Mouse (Mus musculus): ENCODE data around the gene Ptcd1. TPM values are rescaled to one million over a fixed set of nuclear protein-coding genes. Genes with fewer than 3 reads are reported as not detected.
"Not testable (repeated sequence)": the region's sequence is repeated elsewhere in the genome, so short reads cannot be mapped to it uniquely, and the experiment has no call there.

Ptcd1 gene
- polyA plus RNA-seq, 1 experiment from 2014 or later, result 11.9 TPM

GRCm38 (mm10) chr5:145161361-145161760 is 5.5 kb downstream of the Ptcd1 start:
- H3K27ac ChIP-seq, result no peak overlapping the region
- no peak overlapping the region for H3K4me2 ChIP-seq
- 93% methylated on average over 14 of the region's 14 CpGs for WGBS
- peaks cover 50% of the 10 kb centered on the region for H3K36me3 ChIP-seq
- H3K4me1 ChIP-seq (replicated peaks), result peaks cover 17% of the 10 kb centered on the region
- no peak overlapping the region for H3K4me3 ChIP-seq
- H3K9ac ChIP-seq, result no peak overlapping the region
- H3K9me3 ChIP-seq (replicated peaks), result no peaks in the 10 kb centered on the region
- H3K27me3 ChIP-seq, result no peaks in the 10 kb centered on the region
- no peak for ATAC-seq (replicated peaks; ENCODE audit: insufficient number of reproducible peaks, insufficient read depth, low FRiP score, low read depth)

GRCm38 (mm10) chr5:145152690-145153089 is 14.2 kb downstream of the Ptcd1 start:
- H3K4me3 ChIP-seq, result no peak overlapping the region
- no peak overlapping the region for H3K4me2 ChIP-seq
- peaks cover 88% of the 10 kb centered on the region for H3K36me3 ChIP-seq
- no peaks in the 10 kb centered on the region for H3K4me1 ChIP-seq (replicated peaks)
- no peak for ATAC-seq (replicated peaks; ENCODE audit: insufficient number of reproducible peaks, insufficient read depth, low FRiP score, low read depth)
- no peak overlapping the region for H3K9ac ChIP-seq
- H3K27me3 ChIP-seq, result no peaks in the 10 kb centered on the region
- H3K27ac ChIP-seq, result no peak overlapping the region
- WGBS, result 88% methylated on average over 5 of the region's 5 CpGs
- H3K9me3 ChIP-seq (replicated peaks), result no peaks in the 10 kb centered on the region

- Histone ChIP-seq H3K4me3 (no peak overlapping the region), H3K9ac (no peak overlapping the region), H3K9me3 (replicated peaks) (no peaks in the 10 kb centered on the region), H3K36me3 (peaks cover 99% of the 10 kb centered on the region), H3K4me2 (no peak overlapping the region), H3K27ac (no peak overlapping the region), H3K4me1 (replicated peaks) (no peaks in the 10 kb centered on the region), H3K27me3 (no peaks in the 10 kb centered on the region)
- WGBS, result 72% methylated on average over 6 of the region's 6 CpGs
- no peak for ATAC-seq (replicated peaks; ENCODE audit: insufficient number of reproducible peaks, insufficient read depth, low FRiP score, low read depth)
Observed at GRCm38 (mm10) chr5:145149294-145149693, 17.6 kb downstream of the Ptcd1 start.

- no peak overlapping the region for H3K9ac ChIP-seq
- no peak for ATAC-seq (replicated peaks; ENCODE audit: insufficient number of reproducible peaks, insufficient read depth, low FRiP score, low read depth)
- H3K4me3 ChIP-seq, result no peak overlapping the region
- no peaks in the 10 kb centered on the region for H3K27me3 ChIP-seq
- H3K36me3 ChIP-seq, result peaks cover 99% of the 10 kb centered on the region
- H3K4me2 ChIP-seq, result no peak overlapping the region
- no peak overlapping the region for H3K27ac ChIP-seq
- 86% methylated on average over 5 of the region's 5 CpGs for WGBS
- no peaks in the 10 kb centered on the region for H3K4me1 ChIP-seq (replicated peaks)
- H3K9me3 ChIP-seq (replicated peaks), result no peaks in the 10 kb centered on the region
Observed at GRCm38 (mm10) chr5:145147748-145148147, 19.2 kb downstream of the Ptcd1 start.

- Histone ChIP-seq H3K36me3 (peaks cover 56% of the 10 kb centered on the region), H3K27me3 (no peaks in the 10 kb centered on the region), H3K4me1 (replicated peaks) (peaks cover 30% of the 10 kb centered on the region), H3K27ac (peak overlapping the region; percentile 92), H3K9me3 (replicated peaks) (no peaks in the 10 kb centered on the region), H3K4me3 (peak overlapping the region; percentile 83), H3K9ac (peak overlapping the region; percentile 88), H3K4me2 (peak overlapping the region; percentile 75)
- under 1% methylated on average over 18 of the region's 18 CpGs for WGBS
- no peak for ATAC-seq (replicated peaks; ENCODE audit: insufficient number of reproducible peaks, insufficient read depth, low FRiP score, low read depth)
Observed at GRCm38 (mm10) chr5:145140611-145141010, 26.3 kb downstream of the Ptcd1 start.

GRCm38 (mm10) chr5:145139571-145140519 is 27.1 kb downstream of the Ptcd1 start, which contains the start of the genes Pdap1 and Bud31:
Gene Pdap1, minus strand, starts transcription at chr5:145140238.
Gene Bud31, plus strand, starts transcription at chr5:145140362.
- Histone ChIP-seq H3K4me1 (replicated peaks) (peaks cover 30% of the 10 kb centered on the region), H3K4me2 (peak within 1 kb of the TSS; percentile 75), H3K9me3 (replicated peaks) (no peaks in the 10 kb centered on the region), H3K36me3 (peaks cover 56% of the 10 kb centered on the region), H3K4me3 (peak within 1 kb of the TSS; percentile 83), H3K27me3 (no peaks in the 10 kb centered on the region), H3K9ac (peak within 1 kb of the TSS; percentile 88), H3K27ac (peak within 1 kb of the TSS; percentile 92)
- peak; percentile 91 for ATAC-seq (replicated peaks; ENCODE audit: insufficient number of reproducible peaks, insufficient read depth, low FRiP score, low read depth)
- WGBS, result under 1% methylated on average over 81 of the region's 84 CpGs

GRCm38 (mm10) chr5:145138836-145139235 is 28.1 kb downstream of the Ptcd1 start:
- ATAC-seq (replicated peaks; ENCODE audit: insufficient number of reproducible peaks, insufficient read depth, low FRiP score, low read depth), result no peak
- WGBS, result 8% methylated on average over 6 of the region's 6 CpGs
- Histone ChIP-seq H3K9me3 (replicated peaks) (no peaks in the 10 kb centered on the region), H3K27me3 (no peaks in the 10 kb centered on the region), H3K4me2 (peak overlapping the region; percentile 75), H3K4me1 (replicated peaks) (peaks cover 30% of the 10 kb centered on the region), H3K36me3 (peaks cover 56% of the 10 kb centered on the region), H3K9ac (peak overlapping the region; percentile 88), H3K4me3 (peak overlapping the region; percentile 83), H3K27ac (no peak overlapping the region)

GRCm38 (mm10) chr5:145133275-145133674 is 33.6 kb downstream of the Ptcd1 start:
- H3K36me3 ChIP-seq, result peaks cover 80% of the 10 kb centered on the region

GRCm38 (mm10) chr5:145130995-145131394 is 35.9 kb downstream of the Ptcd1 start:
- Histone ChIP-seq H3K4me3 (no peak overlapping the region), H3K4me1 (replicated peaks) (0 out of 2 replicates have a peak, but pooled peaks cover 9% of the 10 kb centered on the region), H3K4me2 (no peak overlapping the region), H3K9ac (no peak overlapping the region), H3K9me3 (replicated peaks) (no peaks in the 10 kb centered on the region), H3K36me3 (peaks cover 88% of the 10 kb centered on the region), H3K27ac (0 out of 2 replicates have a peak overlapping the region, but pooled peaks have one; percentile 49), H3K27me3 (no peaks in the 10 kb centered on the region)
- WGBS, result 94% methylated on average over 3 of the region's 3 CpGs
- ATAC-seq (replicated peaks; ENCODE audit: insufficient number of reproducible peaks, insufficient read depth, low FRiP score, low read depth), result no peak

More at GRCm38 (mm10) chr5:145133275-145133674, 33.6 kb downstream of the Ptcd1 start:
- not testable (repeated sequence) for H3K9me3 ChIP-seq (replicated peaks); H3K27ac ChIP-seq; ATAC-seq (replicated peaks; ENCODE audit: insufficient number of reproducible peaks, insufficient read depth, low FRiP score, low read depth); H3K4me3 ChIP-seq; H3K27me3 ChIP-seq; H3K9ac ChIP-seq; H3K4me2 ChIP-seq
- peaks cover 18% of the 10 kb centered on the region for H3K4me1 ChIP-seq (replicated peaks)
- WGBS, result 86% methylated on average over 6 of the region's 6 CpGs

- Histone ChIP-seq H3K9me3 (replicated peaks) (no peaks in the 10 kb centered on the region), H3K4me3 (no peak overlapping the region), H3K4me2 (no peak overlapping the region), H3K4me1 (replicated peaks) (0 out of 2 replicates have a peak, but pooled peaks cover 9% of the 10 kb centered on the region), H3K27me3 (no peaks in the 10 kb centered on the region), H3K9ac (no peak overlapping the region), H3K27ac (0 out of 2 replicates have a peak overlapping the region, but pooled peaks have one; percentile 49), H3K36me3 (peaks cover 88% of the 10 kb centered on the region)
- WGBS, result 79% methylated on average over 11 of the region's 11 CpGs
- ATAC-seq (replicated peaks; ENCODE audit: insufficient number of reproducible peaks, insufficient read depth, low FRiP score, low read depth), result no peak
Observed at GRCm38 (mm10) chr5:145130191-145130590, 36.7 kb downstream of the Ptcd1 start.

GRCm38 (mm10) chr5:145129773-145130172 is 37.1 kb downstream of the Ptcd1 start:
- H3K27me3 ChIP-seq; H3K4me2 ChIP-seq; H3K9ac ChIP-seq; ATAC-seq (replicated peaks; ENCODE audit: insufficient number of reproducible peaks, insufficient read depth, low FRiP score, low read depth); H3K4me3 ChIP-seq; H3K9me3 ChIP-seq (replicated peaks); H3K4me1 ChIP-seq (replicated peaks): not testable (repeated sequence)
- Histone ChIP-seq H3K36me3 (peaks cover 88% of the 10 kb centered on the region), H3K27ac (0 out of 2 replicates have a peak overlapping the region, but pooled peaks have one; percentile 49)
- 67% methylated on average over 5 of the region's 6 CpGs for WGBS
